13 mouse cellular contexts compared by ENCODE assay signal in genomic region chr16:22955397-22956084, GRCm38 (mm10). TPM values are rescaled to one million over a fixed set of nuclear protein-coding genes. Genes with fewer than 3 reads are reported as not detected.
DNase-seq lines count a peak whose midpoint lies in the region; ATAC-seq and TF ChIP-seq lines count a peak whose summit lies in the region.
"Had no signal": no experiment of that assay in that cellular context is flagged by ENCODE, and none has a peak within 500 bp of the region (broad histone marks: within the 10 kb centered on the region; RNA-seq: fewer than 3 reads in every experiment).

No protein-coding gene starts in this region.

- no peaks in the 10 kb centered on the region for H3K9me3 ChIP-seq in lung, embryonic 14.5 days (ENCODE audit: low read depth, low read length)
- H3K9me3 ChIP-seq in hindbrain, embryonic 13.5 days = no peaks in the 10 kb centered on the region
- H3K9me3 ChIP-seq in neural tube, embryonic 14.5 days (ENCODE audit: control insufficient read depth, low read length) = no peaks in the 10 kb centered on the region
- H3K9me3 ChIP-seq: G1E; limb, embryonic 12.5 days had no signal

- H3K4me1 ChIP-seq in lung, embryonic 14.5 days (ENCODE audit: insufficient read depth) = no peaks in the 10 kb centered on the region
- no peaks in the 10 kb centered on the region; the same call in none of the 2 replicates for H3K4me1 ChIP-seq in hindbrain, embryonic 13.5 days (replicated peaks)
- H3K4me1 ChIP-seq in neural tube, embryonic 14.5 days (ENCODE audit: control insufficient read depth, insufficient read depth, low read length) = no peaks in the 10 kb centered on the region
- H3K4me1 ChIP-seq: limb, embryonic 12.5 days had no signal

- no peaks in the 10 kb centered on the region for H3K27me3 ChIP-seq in lung, embryonic 14.5 days (ENCODE audit: insufficient read depth, low read length)
- no peaks in the 10 kb centered on the region for H3K27me3 ChIP-seq in hindbrain, embryonic 13.5 days
- no peaks in the 10 kb centered on the region for H3K27me3 ChIP-seq in neural tube, embryonic 14.5 days (ENCODE audit: control insufficient read depth, insufficient read depth, low read length)
- H3K27me3 ChIP-seq: limb, embryonic 12.5 days had no signal

- intact Hi-C loops in heart, postnatal 14 days (cut with DNase I) = no loop called here

- H3K36me3 ChIP-seq in lung, embryonic 14.5 days (ENCODE audit: insufficient read depth) = no peaks in the 10 kb centered on the region
- H3K36me3 ChIP-seq in hindbrain, embryonic 13.5 days = no peaks in the 10 kb centered on the region
- H3K36me3 ChIP-seq in neural tube, embryonic 14.5 days (ENCODE audit: control insufficient read depth, insufficient read depth, low read length) = no peaks in the 10 kb centered on the region
- H3K36me3 ChIP-seq: G1E; limb, embryonic 12.5 days had no signal

- no peak for ATAC-seq in lung, embryonic 14.5 days (ENCODE audit: insufficient read depth)
- peak; percentile 52; the same call in 1 of the 2 replicates for ATAC-seq in hindbrain, embryonic 13.5 days (ENCODE audit: low FRiP score)
- peak; percentile 54; the same call in 1 of the 2 replicates for ATAC-seq in neural tube, embryonic 14.5 days (ENCODE audit: low read depth)

- no peak for TF ChIP-seq CTCF in lung, embryonic 14.5 days (IDR thresholded peaks at IDR 0.05; ENCODE audit: low read depth)

- H3K4me2 ChIP-seq in lung, embryonic 14.5 days = no peak overlapping the region
- H3K4me2 ChIP-seq in hindbrain, embryonic 13.5 days = peak overlapping the region; percentile 6
- H3K4me2 ChIP-seq in neural tube, embryonic 14.5 days (ENCODE audit: low read depth, low read length) = peak overlapping the region; percentile 1; the same call in 1 of the 2 replicates
- H3K4me2 ChIP-seq: limb, embryonic 12.5 days had no signal

- H3K4me3 ChIP-seq in lung, embryonic 14.5 days (ENCODE audit: low read depth, low read length) = no peak overlapping the region
- no peak overlapping the region for H3K4me3 ChIP-seq in hindbrain, embryonic 13.5 days
- H3K4me3 ChIP-seq in neural tube, embryonic 14.5 days (ENCODE audit: low read depth, low read length) = no peak overlapping the region
- H3K4me3 ChIP-seq: limb, embryonic 12.5 days had no signal

- peak; percentile 62 for DNase-seq in lung, embryonic 14.5 days
- DNase-seq in lung, postnatal 25 days (ENCODE audit: low spot score) = no peak
- DNase-seq in adrenal gland, postnatal 25 days = peak; percentile 58
- no peak for DNase-seq in cerebellum, adult 9-10 months
- no peak for DNase-seq in left cerebral cortex, adult 18-20 months (ENCODE audit: low spot score in 2 of 2)
- DNase-seq in heart, postnatal 14 days = no peak
- DNase-seq: kidney, adult 18-20 months had no signal

- no peak overlapping the region for H3K27ac ChIP-seq in lung, embryonic 14.5 days (ENCODE audit: low read depth)
- H3K27ac ChIP-seq in hindbrain, embryonic 13.5 days = no peak overlapping the region
- no peak overlapping the region for H3K27ac ChIP-seq in neural tube, embryonic 14.5 days (ENCODE audit: low read depth, low read length)
- H3K27ac ChIP-seq: limb, embryonic 12.5 days had no signal

- no peak overlapping the region for H3K9ac ChIP-seq in lung, embryonic 14.5 days
- no peak overlapping the region for H3K9ac ChIP-seq in hindbrain, embryonic 13.5 days
- no peak overlapping the region for H3K9ac ChIP-seq in neural tube, embryonic 14.5 days (replicated peaks; ENCODE audit: low read depth, low read length)
- H3K9ac ChIP-seq: limb, embryonic 12.5 days had no signal

- 46% methylated on average over 13 of the region's 13 CpGs for WGBS in lung, embryonic 14.5 days
- WGBS in hindbrain, embryonic 13.5 days = 31% methylated on average over 13 of the region's 13 CpGs
- 26% methylated on average over 13 of the region's 13 CpGs for WGBS in neural tube, embryonic 14.5 days

RNA-seq across cellular contexts. Expression of gene Hrg, which starts 4.7 kb away (rescaled TPM):
- polyA plus RNA-seq in lung, embryonic 14.5 days (2014; fragmentation: Nextera tagmentation; extraction: Ambion mirVana) = not detected in 2 replicates
- 0.97 and 12.6 TPM in 2 replicates for total RNA-seq in adrenal gland, postnatal 25 days (2021)
- 0.22 TPM in 1 of 2 replicates, not detected in the other for polyA plus RNA-seq in hindbrain, embryonic 13.5 days (2015; fragmentation: Nextera tagmentation; extraction: Ambion mirVana)
- polyA plus RNA-seq in neural tube, embryonic 14.5 days (2014; fragmentation: Nextera tagmentation; extraction: Ambion mirVana) = 0.19 TPM in 1 of 2 replicates, not detected in the other
- total RNA-seq in left cerebral cortex, adult 18-20 months (2021) = not detected
- total RNA-seq in heart, postnatal 14 days (2021) = not detected
- total RNA-seq: G1E; neutrophil, adult 5-6 weeks had no signal
- polyA plus RNA-seq: G1E; limb, embryonic 12.5 days; stomach, embryonic 16.5 days had no signal

RNA-seq across cellular contexts. Expression of gene Fetub, which starts 37.4 kb away (rescaled TPM):
- not detected in 2 replicates for polyA plus RNA-seq in lung, embryonic 14.5 days (2014; fragmentation: Nextera tagmentation; extraction: Ambion mirVana)
- total RNA-seq in adrenal gland, postnatal 25 days (2021) = 78.1 and 82.3 TPM in 2 replicates
- polyA plus RNA-seq in hindbrain, embryonic 13.5 days (2015; fragmentation: Nextera tagmentation; extraction: Ambion mirVana) = not detected in 2 replicates
- polyA plus RNA-seq in neural tube, embryonic 14.5 days (2014; fragmentation: Nextera tagmentation; extraction: Ambion mirVana) = not detected in 2 replicates
- total RNA-seq in left cerebral cortex, adult 18-20 months (2021) = not detected
- not detected for total RNA-seq in heart, postnatal 14 days (2021)
- total RNA-seq: neutrophil, adult 5-6 weeks had no signal
- polyA plus RNA-seq: limb, embryonic 12.5 days had no signal

Comparison
In these comparisons a context has a peak if more than half of its experiments do, and no peak if none do; other contexts are left out.
1. DNase-seq: peak in lung, embryonic 14.5 days (single experiment) and adrenal gland, postnatal 25 days (single experiment); none in lung, postnatal 25 days (single experiment), cerebellum, adult 9-10 months (single experiment), left cerebral cortex, adult 18-20 months (0 of 2) and heart, postnatal 14 days (0 of 2).
2. RNA of gene Fetub, which starts 37.4 kb away (total RNA-seq): 78.1 to 82.3 TPM in adrenal gland, postnatal 25 days; not detected in heart, postnatal 14 days and not detected in left cerebral cortex, adult 18-20 months; every median in the first group is over 10 times any median in the second.